In genomic region chr10:119610279-119610895, GRCm38 (mm10) we compare ENCODE assay signal across 9 mouse cellular contexts.
DNase-seq lines count a peak whose midpoint lies in the region; ATAC-seq and TF ChIP-seq lines count a peak whose summit lies in the region.
"Had no signal": no experiment of that assay in that cellular context is flagged by ENCODE, and none has a peak within 500 bp of the region (broad histone marks: within the 10 kb centered on the region; RNA-seq: fewer than 3 reads in every experiment).

No protein-coding gene starts in this region.

- no peaks in the 10 kb centered on the region for H3K27me3 ChIP-seq in kidney, embryonic 14.5 days (ENCODE audit: control insufficient read depth, insufficient read depth, low read length)
- no peaks in the 10 kb centered on the region for H3K27me3 ChIP-seq in ES-Bruce4 (ENCODE audit: control insufficient read depth, insufficient read depth, low read length, poor library complexity, severe bottlenecking)
- no peaks in the 10 kb centered on the region for H3K27me3 ChIP-seq in kidney, embryonic 15.5 days

- H3K9ac ChIP-seq in kidney, embryonic 14.5 days (ENCODE audit: low read depth, low read length), result no peak overlapping the region
- no peak overlapping the region for H3K9ac ChIP-seq in ES-Bruce4 (ENCODE audit: low read depth, poor library complexity, severe bottlenecking)
- H3K9ac ChIP-seq in kidney, embryonic 15.5 days, result no peak overlapping the region

- peak; percentile 67 for TF ChIP-seq CTCF in ES-Bruce4 (IDR thresholded peaks at IDR 0.05; ENCODE audit: low read depth, low read length)

- no peak for TF ChIP-seq EP300 in ES-Bruce4 (IDR thresholded peaks at IDR 0.05; ENCODE audit: insufficient read depth, low read depth, low read length)

- no peak for TF ChIP-seq POLR2A in ES-Bruce4 (IDR thresholded peaks at IDR 0.05; ENCODE audit: insufficient read depth, low read length)

- no peaks in the 10 kb centered on the region for H3K36me3 ChIP-seq in kidney, embryonic 14.5 days (ENCODE audit: control insufficient read depth, insufficient read depth, low read length)
- no peaks in the 10 kb centered on the region for H3K36me3 ChIP-seq in ES-Bruce4 (ENCODE audit: control insufficient read depth, insufficient read depth, low read length, poor library complexity, severe bottlenecking)
- no peaks in the 10 kb centered on the region for H3K36me3 ChIP-seq in kidney, embryonic 15.5 days

- no peak overlapping the region for H3K4me3 ChIP-seq in kidney, embryonic 14.5 days (ENCODE audit: low read length)
- H3K4me3 ChIP-seq in ES-Bruce4 (ENCODE audit: low read depth, low read length), result no peak overlapping the region
- H3K4me3 ChIP-seq in brown adipose tissue, adult 24 weeks (ENCODE audit: insufficient read depth, low read depth, low read length), result peak overlapping the region; percentile 13; the same call in 1 of the 2 replicates
- no peak overlapping the region for H3K4me3 ChIP-seq in kidney, embryonic 15.5 days (replicated peaks)

- peak; percentile 8 for DNase-seq in kidney, adult 18-20 months
- DNase-seq in natural killer cell, adult 2 months (ENCODE audit: low spot score in 2 of 2), result peak; percentile 64 to 79
- no peak for DNase-seq in Muller cell, postnatal 12 days (ENCODE audit: inconsistent ontology term)
- DNase-seq in layer of hippocampus, adult 8-10 months (ENCODE audit: low spot score in 2 of 2), result no peak

- no peak for ATAC-seq in kidney, embryonic 14.5 days (ENCODE audit: low FRiP score, low TSS enrichment)
- no peak for ATAC-seq in kidney, embryonic 15.5 days (replicated peaks; ENCODE audit: low FRiP score)

- no peak overlapping the region for H3K4me2 ChIP-seq in kidney, embryonic 14.5 days (replicated peaks; ENCODE audit: low read depth, low read length)
- H3K4me2 ChIP-seq in kidney, embryonic 15.5 days, result 0 out of 2 replicates have a peak overlapping the region, but pooled peaks have one; percentile 19

- no peak overlapping the region for H3K27ac ChIP-seq in kidney, embryonic 14.5 days (ENCODE audit: low read depth, low read length)
- no peak overlapping the region for H3K27ac ChIP-seq in ES-Bruce4 (ENCODE audit: insufficient read depth, low read length)
- H3K27ac ChIP-seq in brown adipose tissue, adult 24 weeks (replicated peaks; ENCODE audit: low read depth, low read length), result no peak overlapping the region
- no peak overlapping the region for H3K27ac ChIP-seq in kidney, embryonic 15.5 days
- H3K27ac ChIP-seq: macrophage had no signal

- no peaks in the 10 kb centered on the region for H3K9me3 ChIP-seq in kidney, embryonic 14.5 days (ENCODE audit: control insufficient read depth, low read length)
- H3K9me3 ChIP-seq in ES-Bruce4 (replicated peaks; ENCODE audit: control insufficient read depth, insufficient read depth, low read length, poor library complexity, severe bottlenecking), result no peaks in the 10 kb centered on the region
- H3K9me3 ChIP-seq in kidney, embryonic 15.5 days (replicated peaks), result no peaks in the 10 kb centered on the region

- 51% methylated on average over 9 of the region's 9 CpGs for WGBS in kidney, embryonic 14.5 days
- WGBS in kidney, embryonic 15.5 days, result 48% methylated on average over 9 of the region's 9 CpGs

- peaks cover 6% of the 10 kb centered on the region; the same call in 1 of the 2 replicates for H3K4me1 ChIP-seq in kidney, embryonic 14.5 days (ENCODE audit: control insufficient read depth, insufficient read depth, low read length)
- peaks cover under 1% of the 10 kb centered on the region for H3K4me1 ChIP-seq in ES-Bruce4 (ENCODE audit: control insufficient read depth, insufficient read depth, low read length)
- H3K4me1 ChIP-seq in brown adipose tissue, adult 24 weeks (ENCODE audit: control insufficient read depth, insufficient read depth, insufficient read length, low read length), result no peaks in the 10 kb centered on the region
- peaks cover 16% of the 10 kb centered on the region for H3K4me1 ChIP-seq in kidney, embryonic 15.5 days

Comparison
In these comparisons a context has a peak if more than half of its experiments do, and no peak if none do; other contexts are left out.
1. DNase-seq: peak in kidney, adult 18-20 months (single experiment) and natural killer cell, adult 2 months (2 of 2); none in Muller cell, postnatal 12 days (single experiment) and layer of hippocampus, adult 8-10 months (0 of 2).